Mouse (Mus musculus): ENCODE measurements around the gene Dazap2.

The Dazap2 gene

DNA sequence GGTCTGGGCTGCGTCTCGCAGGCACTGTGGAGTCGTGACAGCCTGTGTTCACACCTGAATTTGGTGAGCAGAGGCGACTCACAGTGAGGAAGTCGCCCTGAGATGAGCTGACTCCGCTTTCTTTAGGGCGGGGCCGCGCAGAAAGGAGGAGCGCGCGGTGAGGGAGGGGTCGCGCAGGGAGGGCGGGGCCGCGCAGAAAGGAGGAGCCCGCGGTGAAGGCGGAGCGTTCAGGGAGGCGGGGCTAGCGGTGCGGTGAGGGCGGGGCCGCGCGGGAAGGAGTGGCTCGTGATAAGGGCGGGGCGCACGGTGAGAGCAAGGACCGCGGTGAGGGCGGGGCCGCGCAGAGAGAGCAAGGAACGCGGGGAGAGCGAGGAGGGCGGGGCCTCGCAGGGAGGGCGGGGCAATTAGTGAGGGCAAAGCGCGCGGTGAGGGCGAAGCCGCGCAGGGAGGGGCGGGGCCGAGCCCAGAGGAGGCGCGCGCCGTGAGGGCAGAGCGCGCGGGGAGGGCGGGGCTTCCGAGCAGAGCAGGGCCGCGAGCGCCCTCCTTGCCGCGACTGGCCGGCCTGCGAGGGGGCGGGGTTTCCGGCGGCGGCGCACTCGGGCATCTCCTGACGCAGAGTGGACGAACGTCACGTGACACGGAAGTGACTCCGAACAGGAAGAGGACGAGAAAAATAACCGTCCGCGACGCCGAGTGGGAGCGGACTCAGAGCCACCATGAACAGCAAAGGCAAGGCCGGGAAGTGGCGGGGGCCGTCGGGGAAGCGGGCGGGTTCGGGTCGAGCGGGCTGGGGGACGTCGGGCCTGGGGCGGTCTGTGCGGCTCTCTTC, at the start of gene Dazap2:
TSS of gene Dazap2 (plus strand) at position 354 of the 829 bp plus-strand sequence.
- DNase-seq: peak; percentile 99

DNA sequence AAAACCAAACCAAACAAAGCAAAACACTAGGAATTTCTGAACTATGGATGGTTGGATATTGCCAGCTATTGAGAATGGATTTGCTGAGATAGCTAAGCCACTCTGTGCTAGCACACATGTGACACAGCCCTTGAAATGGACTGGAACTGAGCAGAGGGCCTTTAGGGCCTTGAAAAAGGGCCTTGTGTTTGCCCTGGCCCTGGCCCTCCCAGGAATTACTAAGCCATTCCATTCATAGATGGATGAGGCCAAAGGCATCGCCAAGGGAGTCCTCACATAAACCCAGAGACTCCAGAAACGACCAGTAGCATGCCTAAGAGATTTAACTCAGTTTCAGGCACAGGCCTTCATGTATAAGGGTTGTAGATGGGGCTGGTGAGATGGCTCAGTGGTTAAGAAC, 48.6 kb upstream of the Dazap2 start:
- no peak for DNase-seq

DNA sequence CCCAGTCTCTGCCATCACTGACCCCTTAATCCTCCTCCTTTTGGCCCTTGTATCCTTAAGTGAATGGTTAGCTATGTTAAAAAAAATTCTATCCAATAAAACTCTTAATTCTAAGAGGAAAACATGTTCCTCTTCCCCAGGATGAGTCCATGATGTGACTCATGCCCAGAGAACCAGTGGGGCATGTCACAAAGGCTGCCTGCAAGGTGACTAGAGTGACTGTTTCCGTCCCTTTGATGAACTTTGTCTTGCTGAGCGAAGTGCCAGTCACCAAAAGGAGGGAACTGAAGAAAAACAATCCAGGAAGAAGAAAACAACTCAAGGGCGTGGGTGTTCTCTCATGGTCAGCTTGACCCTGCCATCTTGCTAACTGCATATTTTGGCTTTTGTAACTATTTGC, 45.9 kb upstream of the Dazap2 start:
- no peak for DNase-seq

- peak; percentile 55 to 81 for DNase-seq
Observed at GRCm38 (mm10) chr15:100573946-100574345, 41.2 kb upstream of the Dazap2 start.

DNA sequence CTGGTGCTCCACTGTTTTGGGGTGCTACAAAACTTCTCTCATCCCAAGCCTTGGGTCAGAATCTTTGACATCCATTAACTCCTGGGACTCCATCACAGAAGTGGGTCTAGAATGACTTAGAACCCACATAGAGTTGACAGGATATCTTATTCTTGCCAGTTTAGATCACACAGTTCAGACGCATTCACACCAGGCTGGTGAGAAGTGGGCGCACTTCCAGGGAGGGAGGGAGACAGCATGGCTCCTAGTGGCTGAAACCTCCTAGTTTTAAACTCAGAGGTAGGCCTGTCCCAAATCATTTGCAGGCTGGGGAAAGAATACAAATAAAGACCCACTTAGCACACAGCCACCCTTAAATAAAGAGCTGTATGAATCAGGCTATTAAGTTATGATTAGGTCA, 40.8 kb upstream of the Dazap2 start:
- peak in 1 of 2 experiments; percentile 37 for DNase-seq

DNA sequence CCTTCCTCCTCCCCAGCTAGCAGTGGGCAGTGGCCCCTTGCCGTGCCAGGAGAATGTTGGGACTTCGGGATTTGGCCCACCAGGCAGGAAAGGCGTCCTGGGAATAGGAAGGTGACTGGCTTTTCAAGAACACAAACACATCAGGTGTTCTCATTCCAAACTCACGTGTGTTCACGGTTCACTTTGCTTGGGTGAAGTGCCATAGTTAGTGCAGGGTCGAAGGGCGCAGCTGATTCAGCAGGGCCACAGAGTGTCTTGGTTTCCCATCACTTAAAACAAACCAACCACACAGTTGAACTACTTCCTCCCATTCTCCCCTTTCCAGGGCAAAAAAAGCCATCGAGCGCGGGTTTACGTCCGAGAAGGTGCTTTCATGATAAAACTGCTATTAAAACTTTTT, 39.8 kb upstream of the Dazap2 start:
- peak; percentile 80 to 89 for DNase-seq

DNA sequence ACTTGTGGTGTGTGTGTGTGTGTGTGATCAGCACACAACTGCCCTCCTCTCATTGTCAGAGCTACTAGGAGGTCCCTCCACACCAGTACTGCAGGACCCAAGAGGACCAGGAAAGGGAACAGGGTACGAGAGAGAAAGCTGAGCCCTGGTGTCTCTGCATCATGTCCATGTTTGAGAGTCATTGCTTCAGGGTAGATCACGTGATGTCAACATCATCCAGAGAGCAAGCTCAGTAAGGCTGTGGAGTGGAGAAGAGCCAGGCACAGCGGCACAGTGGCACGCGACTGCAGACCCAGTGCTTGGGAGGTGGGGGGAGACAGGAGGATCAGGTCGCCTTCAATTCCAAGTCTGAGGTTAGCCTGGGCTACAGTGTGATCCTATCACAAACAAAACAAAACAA, 38.8 kb upstream of the Dazap2 start:
- DNase-seq: no peak

DNA sequence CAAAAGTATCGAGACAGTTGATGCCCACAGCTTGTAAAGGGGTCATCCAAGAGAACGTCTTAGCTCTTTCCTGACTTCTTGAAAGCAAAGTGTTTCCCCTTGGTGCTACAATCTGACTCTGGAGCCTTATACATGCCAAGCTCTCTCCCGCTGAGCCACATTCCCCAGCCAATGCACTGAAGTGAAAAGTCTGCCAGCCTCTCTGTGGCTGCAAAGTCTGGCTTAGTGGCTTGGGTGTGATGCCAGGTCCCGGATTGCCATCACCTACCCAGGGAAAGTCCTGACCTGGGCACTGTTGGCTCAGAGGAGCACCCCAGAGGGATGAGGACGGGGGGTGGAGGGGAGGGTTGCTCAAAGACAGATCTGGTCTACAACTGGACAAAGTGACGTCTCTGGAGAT, 38.3 kb upstream of the Dazap2 start:
- DNase-seq: peak in 1 of 2 experiments; percentile 49

- DNase-seq: no peak
Observed at GRCm38 (mm10) chr15:100577972-100578371, 37.2 kb upstream of the Dazap2 start.

DNA sequence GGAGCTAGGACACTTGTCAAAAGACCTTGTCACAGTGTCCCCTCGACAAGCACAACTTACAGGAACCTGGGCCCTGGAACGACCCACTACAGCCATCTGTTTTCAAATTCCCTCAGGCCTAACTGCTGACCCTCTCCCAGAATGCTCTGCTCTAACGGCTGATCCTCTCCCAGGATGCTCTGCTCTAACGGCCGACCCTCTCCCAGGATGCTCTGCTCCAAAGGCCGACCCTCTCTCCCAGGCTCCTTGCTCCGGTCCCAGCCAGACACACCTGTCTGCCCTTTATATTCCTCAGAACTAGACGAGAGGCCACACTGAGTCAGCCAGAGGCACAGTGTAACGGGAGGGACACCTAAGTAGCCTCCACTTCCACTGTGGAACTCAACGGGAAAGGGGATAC, 35.0 kb upstream of the Dazap2 start:
- DNase-seq: no peak

- DNase-seq: peak in 1 of 2 experiments; percentile 43
Observed at GRCm38 (mm10) chr15:100585931-100586330, 29.2 kb upstream of the Dazap2 start.

- peak; percentile 79 to 93 for DNase-seq
Observed at GRCm38 (mm10) chr15:100587166-100587565, 28.0 kb upstream of the Dazap2 start.

GRCm38 (mm10) chr15:100588297-100588696, 26.9 kb upstream of the Dazap2 start:
- peak in 1 of 2 experiments; percentile 29 for DNase-seq

DNA sequence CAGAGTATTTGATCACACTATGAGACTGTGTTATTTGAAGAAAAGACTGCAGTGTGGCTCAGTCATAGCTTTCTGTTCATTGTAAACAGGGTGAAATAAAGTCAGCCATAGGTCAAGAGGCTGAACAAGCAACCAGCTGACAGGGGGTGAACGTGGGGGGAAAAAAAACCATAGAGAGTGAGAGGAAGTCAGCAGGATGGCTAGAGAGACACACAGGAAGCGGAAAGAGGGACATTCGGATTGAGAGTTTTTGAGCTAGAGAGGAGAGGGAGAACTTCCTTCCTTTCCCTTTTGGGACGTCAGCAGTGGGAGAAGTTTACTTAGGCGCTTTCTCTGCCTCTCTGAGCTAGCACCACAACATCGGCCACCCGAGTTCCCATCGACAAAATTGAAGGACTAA, 24.7 kb upstream of the Dazap2 start:
- DNase-seq: no peak

- DNase-seq: peak; percentile 32 to 63
Observed at GRCm38 (mm10) chr15:100592817-100593216, 22.3 kb upstream of the Dazap2 start.

GRCm38 (mm10) chr15:100598287-100598882, 16.8 kb upstream of the Dazap2 start:
- DNase-seq: peak; percentile 40 to 64

- DNase-seq: peak; percentile 68 to 77
Observed at GRCm38 (mm10) chr15:100598883-100599275, 16.3 kb upstream of the Dazap2 start.

GRCm38 (mm10) chr15:100599276-100600046, 15.7 kb upstream of the Dazap2 start, which contains the start of gene Pou6f1:
Gene Pou6f1, minus strand, starts transcription at chr15:100599984.
- DNase-seq: peak; percentile 80 to 87

- DNase-seq: peak; percentile 78 to 90
Observed at GRCm38 (mm10) chr15:100600047-100600695, 15.0 kb upstream of the Dazap2 start.

DNA sequence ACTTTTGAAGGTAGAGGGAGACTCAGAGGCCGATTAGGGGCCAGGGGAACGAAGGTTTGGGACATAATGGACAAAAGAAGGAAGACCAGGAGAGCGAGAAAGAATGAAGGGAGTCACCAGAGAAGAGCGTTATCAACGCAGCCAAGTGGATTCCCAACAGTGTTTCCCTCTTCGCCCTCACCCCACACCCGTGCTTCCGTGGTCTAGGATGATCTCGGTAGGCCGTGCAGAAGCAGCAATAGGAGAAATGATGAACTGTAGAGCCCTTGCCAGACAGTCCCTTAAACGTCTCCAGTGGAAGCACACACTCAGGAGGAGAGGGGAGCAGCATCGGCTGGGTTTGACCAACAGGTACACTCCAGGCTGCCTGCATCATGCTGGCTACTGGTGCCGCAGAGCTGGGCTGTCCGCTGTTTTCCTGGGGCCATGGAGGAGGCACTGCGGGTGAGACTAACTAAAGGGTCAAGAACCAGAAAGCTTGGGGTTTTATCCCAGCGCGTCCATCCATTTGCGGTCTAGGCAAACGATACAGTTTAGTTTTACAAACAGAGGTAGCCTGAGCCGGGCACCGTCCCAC, 14.4 kb upstream of the Dazap2 start:
- peak; percentile 20 to 53 for DNase-seq

- DNase-seq: peak in 1 of 2 experiments; percentile 27
Observed at GRCm38 (mm10) chr15:100601669-100602068, 13.5 kb upstream of the Dazap2 start.

DNA sequence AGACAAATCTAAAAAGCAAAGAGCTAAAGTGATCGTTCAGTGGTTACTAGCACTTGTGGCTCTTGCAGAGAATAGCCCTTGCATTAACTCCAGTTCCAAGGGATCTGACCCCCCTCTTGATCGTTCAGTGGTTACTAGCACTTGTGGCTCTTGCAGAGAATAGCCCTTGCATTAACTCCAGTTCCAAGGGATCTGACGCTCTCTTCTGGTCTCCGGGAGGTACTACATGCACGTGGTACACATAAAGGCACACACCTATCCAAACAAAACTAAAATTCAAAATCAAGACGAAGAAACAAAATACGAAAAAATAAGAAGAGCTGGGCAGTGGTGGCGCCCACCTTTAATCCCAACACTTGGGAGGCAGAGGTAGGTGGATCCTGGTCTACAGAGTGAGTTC, 8.5 kb upstream of the Dazap2 start:
- peak in 1 of 2 experiments; percentile 46 for DNase-seq
